Comparison of ENCODE assay signal across 25 mouse cellular contexts in genomic region chr8:48728833-48729690, GRCm38 (mm10).
DNase-seq lines count a peak whose midpoint lies in the region; ATAC-seq and TF ChIP-seq lines count a peak whose summit lies in the region.
"Had no signal": no experiment of that assay in that cellular context is flagged by ENCODE, and none has a peak within 500 bp of the region (broad histone marks: within the 10 kb centered on the region; RNA-seq: fewer than 3 reads in every experiment).

No protein-coding gene starts in this region.

- no peak for TF ChIP-seq EP300 in liver, postnatal 0 days (IDR thresholded peaks at IDR 0.05; ENCODE audit: low read depth)

- TF ChIP-seq POLR2A in liver, adult 2 months (IDR thresholded peaks at IDR 0.05; ENCODE audit: extremely low read depth, insufficient read depth, low read length), result no peak

- no peak overlapping the region for H3K9ac ChIP-seq in intestine, embryonic 14.5 days (ENCODE audit: low read length)
- H3K9ac ChIP-seq in intestine, postnatal 0 days (ENCODE audit: low read depth, low read length), result no peak overlapping the region
- no peak overlapping the region for H3K9ac ChIP-seq in liver, adult 2 months (ENCODE audit: low read depth, low read length)
- no peak overlapping the region for H3K9ac ChIP-seq in liver, postnatal 0 days (replicated peaks)
- H3K9ac ChIP-seq: embryonic facial prominence, embryonic 13.5 days; embryonic facial prominence, embryonic 15.5 days; forebrain, embryonic 12.5 days had no signal

- H3K4me1 ChIP-seq in intestine, embryonic 14.5 days (replicated peaks; ENCODE audit: control insufficient read depth, insufficient read depth, low read length), result no peaks in the 10 kb centered on the region
- 0 out of 2 replicates have a peak, but pooled peaks cover 3% of the 10 kb centered on the region for H3K4me1 ChIP-seq in intestine, postnatal 0 days (replicated peaks; ENCODE audit: control insufficient read depth, insufficient read depth, low read length)
- H3K4me1 ChIP-seq in liver, adult 2 months (ENCODE audit: control insufficient read depth, insufficient read depth, low read length), result peaks cover 17% of the 10 kb centered on the region
- peaks cover 8% of the 10 kb centered on the region; the same call in 1 of the 2 replicates for H3K4me1 ChIP-seq in liver, postnatal 0 days (ENCODE audit: insufficient read depth)
- peaks cover 9% of the 10 kb centered on the region; the same call in 1 of the 2 replicates for H3K4me1 ChIP-seq in heart, embryonic 10.5 days
- H3K4me1 ChIP-seq: embryonic facial prominence, embryonic 15.5 days had no signal

- WGBS in intestine, embryonic 14.5 days, result 87% methylated on average over 21 of the region's 21 CpGs
- WGBS in intestine, postnatal 0 days, result 92% methylated on average over 21 of the region's 21 CpGs
- 77% methylated on average over 21 of the region's 21 CpGs for WGBS in liver, adult 2 months
- 73% methylated on average over 21 of the region's 21 CpGs for WGBS in liver, postnatal 0 days (ENCODE audit: insufficient replicate concordance)
- 84% methylated on average over 21 of the region's 21 CpGs for WGBS in heart, embryonic 10.5 days

- no peaks in the 10 kb centered on the region for H3K27me3 ChIP-seq in intestine, embryonic 14.5 days (replicated peaks; ENCODE audit: control insufficient read depth, insufficient read depth, low read length)
- no peaks in the 10 kb centered on the region for H3K27me3 ChIP-seq in intestine, postnatal 0 days (replicated peaks; ENCODE audit: control insufficient read depth, insufficient read depth, low read length)
- H3K27me3 ChIP-seq in liver, adult 2 months (ENCODE audit: control insufficient read depth, insufficient read depth, low read length), result no peaks in the 10 kb centered on the region
- H3K27me3 ChIP-seq in liver, postnatal 0 days (ENCODE audit: insufficient read depth, low read length), result no peaks in the 10 kb centered on the region
- H3K27me3 ChIP-seq in heart, embryonic 10.5 days (ENCODE audit: insufficient read depth, poor library complexity, severe bottlenecking), result no peaks in the 10 kb centered on the region
- H3K27me3 ChIP-seq: embryonic facial prominence, embryonic 13.5 days; embryonic facial prominence, embryonic 15.5 days had no signal

- H3K9me3 ChIP-seq in intestine, embryonic 14.5 days (ENCODE audit: control insufficient read depth, low read length), result no peaks in the 10 kb centered on the region
- no peaks in the 10 kb centered on the region for H3K9me3 ChIP-seq in intestine, postnatal 0 days (ENCODE audit: control insufficient read depth)
- no peaks in the 10 kb centered on the region for H3K9me3 ChIP-seq in liver, postnatal 0 days (ENCODE audit: low read length)
- H3K9me3 ChIP-seq in heart, embryonic 10.5 days, result no peaks in the 10 kb centered on the region
- H3K9me3 ChIP-seq: embryonic facial prominence, embryonic 13.5 days; embryonic facial prominence, embryonic 15.5 days; forebrain, embryonic 10.5 days; forebrain, embryonic 12.5 days had no signal

- no peak overlapping the region for H3K4me2 ChIP-seq in intestine, embryonic 14.5 days (ENCODE audit: low read length)
- no peak overlapping the region for H3K4me2 ChIP-seq in intestine, postnatal 0 days (replicated peaks; ENCODE audit: low read depth)
- H3K4me2 ChIP-seq in liver, postnatal 0 days (ENCODE audit: low read depth, low read length), result no peak overlapping the region
- H3K4me2 ChIP-seq: embryonic facial prominence, embryonic 13.5 days; embryonic facial prominence, embryonic 15.5 days; forebrain, embryonic 12.5 days had no signal

- TF ChIP-seq CTCF in intestine, postnatal 0 days (IDR thresholded peaks at IDR 0.05; ENCODE audit: low read depth), result no peak
- no peak for TF ChIP-seq CTCF in liver, adult 2 months (IDR thresholded peaks at IDR 0.05; ENCODE audit: low read depth, low read length)
- no peak for TF ChIP-seq CTCF in liver, postnatal 0 days (IDR thresholded peaks at IDR 0.05; ENCODE audit: low read depth)

- H3K27ac ChIP-seq in intestine, embryonic 14.5 days (ENCODE audit: low read depth), result no peak overlapping the region
- no peak overlapping the region for H3K27ac ChIP-seq in intestine, postnatal 0 days (ENCODE audit: low read depth, low read length)
- H3K27ac ChIP-seq in liver, adult 2 months (replicated peaks; ENCODE audit: insufficient read depth, low read depth, low read length), result no peak overlapping the region
- no peak overlapping the region for H3K27ac ChIP-seq in liver, postnatal 0 days (ENCODE audit: low read depth)
- H3K27ac ChIP-seq in heart, embryonic 10.5 days, result no peak overlapping the region
- H3K27ac ChIP-seq: embryonic facial prominence, embryonic 13.5 days; embryonic facial prominence, embryonic 15.5 days; forebrain, embryonic 10.5 days; forebrain, embryonic 12.5 days had no signal

- no peaks in the 10 kb centered on the region for H3K79me2 ChIP-seq in liver, adult 2 months (ENCODE audit: control insufficient read depth, insufficient read depth, low read length)

- H3K4me3 ChIP-seq in intestine, embryonic 14.5 days (ENCODE audit: low read depth, low read length), result no peak overlapping the region
- H3K4me3 ChIP-seq in intestine, postnatal 0 days (ENCODE audit: low read depth, low read length), result no peak overlapping the region
- H3K4me3 ChIP-seq in liver, adult 2 months (ENCODE audit: insufficient read depth, low read depth, low read length), result no peak overlapping the region
- no peak overlapping the region for H3K4me3 ChIP-seq in liver, postnatal 0 days (ENCODE audit: low read depth, low read length)
- no peak overlapping the region for H3K4me3 ChIP-seq in heart, embryonic 10.5 days
- H3K4me3 ChIP-seq: embryonic facial prominence, embryonic 13.5 days; embryonic facial prominence, embryonic 15.5 days; erythroblast, embryonic 14.5 days; forebrain, embryonic 10.5 days; forebrain, embryonic 12.5 days had no signal

- H3K36me3 ChIP-seq in intestine, embryonic 14.5 days (ENCODE audit: control insufficient read depth, insufficient read depth, low read length), result no peaks in the 10 kb centered on the region
- no peaks in the 10 kb centered on the region for H3K36me3 ChIP-seq in intestine, postnatal 0 days (ENCODE audit: control insufficient read depth, insufficient read depth)
- no peaks in the 10 kb centered on the region for H3K36me3 ChIP-seq in liver, adult 2 months (ENCODE audit: control insufficient read depth, insufficient read depth, low read length)
- no peaks in the 10 kb centered on the region for H3K36me3 ChIP-seq in liver, postnatal 0 days (replicated peaks; ENCODE audit: insufficient read depth, low read length)
- no peaks in the 10 kb centered on the region for H3K36me3 ChIP-seq in heart, embryonic 10.5 days
- H3K36me3 ChIP-seq: embryonic facial prominence, embryonic 13.5 days; embryonic facial prominence, embryonic 15.5 days; forebrain, embryonic 10.5 days; forebrain, embryonic 12.5 days had no signal

- ATAC-seq in intestine, embryonic 14.5 days (replicated peaks; ENCODE audit: low FRiP score, low TSS enrichment, low read depth), result no peak
- ATAC-seq in intestine, postnatal 0 days, result no peak
- ATAC-seq in liver, postnatal 0 days, result no peak
- ATAC-seq: forebrain, embryonic 14.5 days; forebrain, embryonic 16.5 days had no signal

- peak; percentile 24 for DNase-seq in intestine, embryonic 14.5 days (ENCODE audit: low spot score)
- peak; percentile 74 for DNase-seq in liver, adult 2 months (ENCODE audit: extremely low read depth, low read depth, low spot score)
- no peak for DNase-seq in liver, postnatal 0 days
- DNase-seq in ES-CJ7 (ENCODE audit: low read depth, low spot score) (peak; percentile 93), ZHBTc4 (ENCODE audit: low read depth, low spot score) (peak; percentile 84)
- no peak for DNase-seq in thymus, postnatal 10 days (ENCODE audit: low spot score in 2 of 2)
- DNase-seq in heart, embryonic 10.5 days (ENCODE audit: low spot score), result no peak
- DNase-seq: adrenal gland, adult 2 months; adrenal gland, postnatal 10 days; adrenal gland, postnatal 25 days; cerebellum, adult 11 months; cerebellum, adult 18-20 months; cerebellum, adult 8-10 months; cerebellum, adult 9-11 months; cerebellum, postnatal 14 days; cerebellum, postnatal 36 days; embryo, embryonic 11 days had no signal

Comparison
In these comparisons a context has a peak if more than half of its experiments do, and no peak if none do; other contexts are left out.
1. DNase-seq: peak in intestine, embryonic 14.5 days (single experiment), liver, adult 2 months (single experiment), ES-CJ7 (single experiment) and ZHBTc4 (single experiment); none in liver, postnatal 0 days (single experiment), thymus, postnatal 10 days (0 of 2) and heart, embryonic 10.5 days (single experiment).